Mouse (Mus musculus): ENCODE results near the gene Hibch.
"Not testable (repeated sequence)": the region's sequence is repeated elsewhere in the genome, so short reads cannot be mapped to it uniquely, and the experiment has no call there.

Gene Hibch

GRCm38 (mm10) chr1:52867876-52868275, 23.1 kb downstream of the Hibch start:
- no peak for DNase-seq (ENCODE audit: low read depth in 1 of 2, low spot score in 2 of 2)

GRCm38 (mm10) chr1:52884208-52884607, 39.5 kb downstream of the Hibch start:
- DNase-seq (ENCODE audit: low read depth in 1 of 2, low spot score in 2 of 2) = no peak

GRCm38 (mm10) chr1:52909783-52910182, 65.1 kb downstream of the Hibch start:
- DNase-seq (ENCODE audit: low read depth in 1 of 2, low spot score in 2 of 2) = no peak

GRCm38 (mm10) chr1:52916655-52917054, 71.9 kb downstream of the Hibch start:
- no peak for DNase-seq (ENCODE audit: low read depth in 1 of 2, low spot score in 2 of 2)

GRCm38 (mm10) chr1:52918897-52919296, 74.2 kb downstream of the Hibch start:
- not testable (repeated sequence) for DNase-seq (ENCODE audit: low read depth in 1 of 2, low spot score in 2 of 2)

GRCm38 (mm10) chr1:52924482-52924881, 79.8 kb downstream of the Hibch start:
- not testable (repeated sequence) for DNase-seq (ENCODE audit: low read depth in 1 of 2, low spot score in 2 of 2)

GRCm38 (mm10) chr1:52934494-52934893, 89.8 kb downstream of the Hibch start:
- DNase-seq (ENCODE audit: low read depth in 1 of 2, low spot score in 2 of 2) = no peak

- no peak for DNase-seq (ENCODE audit: low read depth in 1 of 2, low spot score in 2 of 2)
Measured at GRCm38 (mm10) chr1:52939021-52939420, 94.3 kb downstream of the Hibch start.

- no peak for DNase-seq (ENCODE audit: low read depth in 1 of 2, low spot score in 2 of 2)
Measured at GRCm38 (mm10) chr1:52947895-52948294, 103.2 kb downstream of the Hibch start.

- no peak for DNase-seq (ENCODE audit: low read depth in 1 of 2, low spot score in 2 of 2)
Measured at GRCm38 (mm10) chr1:52951146-52951868, 106.6 kb downstream of the Hibch start.

GRCm38 (mm10) chr1:52952143-52952542, 107.4 kb downstream of the Hibch start:
- no peak for DNase-seq (ENCODE audit: low read depth in 1 of 2, low spot score in 2 of 2)

- DNase-seq (ENCODE audit: low read depth in 1 of 2, low spot score in 2 of 2) = no peak
Measured at GRCm38 (mm10) chr1:52952551-52953397, 108.0 kb downstream of the Hibch start.

GRCm38 (mm10) chr1:52953548-52953947, 108.8 kb downstream of the Hibch start:
- no peak for DNase-seq (ENCODE audit: low read depth in 1 of 2, low spot score in 2 of 2)

GRCm38 (mm10) chr1:52954456-52954855, 109.7 kb downstream of the Hibch start:
- no peak for DNase-seq (ENCODE audit: low read depth in 1 of 2, low spot score in 2 of 2)

- DNase-seq (ENCODE audit: low read depth in 1 of 2, low spot score in 2 of 2) = no peak
Measured at GRCm38 (mm10) chr1:52955102-52955501, 110.4 kb downstream of the Hibch start.

GRCm38 (mm10) chr1:52956746-52957145, 112.0 kb downstream of the Hibch start:
- no peak for DNase-seq (ENCODE audit: low read depth in 1 of 2, low spot score in 2 of 2)

- DNase-seq (ENCODE audit: low read depth in 1 of 2, low spot score in 2 of 2) = no peak
Measured at GRCm38 (mm10) chr1:52960191-52960590, 115.5 kb downstream of the Hibch start.

- no peak for DNase-seq (ENCODE audit: low read depth in 1 of 2, low spot score in 2 of 2)
Measured at GRCm38 (mm10) chr1:52963097-52963496, 118.4 kb downstream of the Hibch start.

- DNase-seq (ENCODE audit: low read depth in 1 of 2, low spot score in 2 of 2) = no peak
Measured at GRCm38 (mm10) chr1:52964581-52964980, 119.9 kb downstream of the Hibch start.

Data from monocyte, adult 2 months (primary cell).